Mouse (Mus musculus): ENCODE measurements around the gene Pdgfa. TPM values are rescaled to one million over a fixed set of nuclear protein-coding genes. Genes with fewer than 3 reads are reported as not detected.

Pdgfa gene
- 8.7 and 10.3 TPM in 2 replicates for polyA plus RNA-seq (2015; fragmentation: Nextera tagmentation; extraction: Ambion mirVana)

DNA sequence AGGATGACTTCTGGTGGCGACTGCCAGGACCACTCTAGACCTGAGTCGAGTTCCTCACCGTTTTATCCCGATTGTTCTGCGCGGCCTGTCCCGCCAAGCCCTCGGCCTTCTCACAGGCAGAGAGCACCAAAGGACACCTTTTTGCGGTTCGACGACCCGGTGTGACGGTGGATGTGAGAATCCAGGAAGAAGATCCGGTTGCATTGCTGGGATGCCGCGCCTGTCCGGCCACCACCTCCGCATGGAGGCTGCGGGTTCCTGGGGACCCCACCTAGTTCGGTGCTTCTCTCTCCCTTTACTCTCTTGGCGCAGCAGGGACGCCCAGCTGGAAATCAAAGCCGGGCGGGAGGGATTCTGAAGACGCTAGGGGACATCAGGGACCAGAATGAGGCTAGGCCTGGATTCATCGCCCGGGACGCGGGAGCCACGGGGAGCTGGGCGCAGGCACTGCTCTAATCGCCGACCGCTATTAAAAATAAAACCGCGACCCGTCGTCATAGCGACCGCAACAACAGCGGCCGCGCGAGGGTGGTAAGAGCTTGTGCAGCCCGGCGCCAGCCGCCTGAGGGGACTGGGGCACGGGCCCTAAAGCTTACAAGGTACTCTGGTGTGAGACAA is at the start of gene Pdgfa:
Pdgfa (minus strand) TSS at position 200 of the 618 bp plus-strand sequence.

Other genes starting within 250 kb of the Pdgfa start
- 0.97 and 1.1 TPM in 2 replicates for gene Fam20c, start 242.9 kb downstream of the Pdgfa start, polyA plus RNA-seq (2015; fragmentation: Nextera tagmentation; extraction: Ambion mirVana)
- not detected in 2 replicates for gene Gm5294, start 177.3 kb downstream of the Pdgfa start, polyA plus RNA-seq (2015; fragmentation: Nextera tagmentation; extraction: Ambion mirVana)
- gene Prkar1b, start 152.6 kb upstream of the Pdgfa start, polyA plus RNA-seq (2015; fragmentation: Nextera tagmentation; extraction: Ambion mirVana): 3.9 and 5.0 TPM in 2 replicates
- gene Dnaaf5, start 152.9 kb upstream of the Pdgfa start, polyA plus RNA-seq (2015; fragmentation: Nextera tagmentation; extraction: Ambion mirVana): 1.9 and 2.2 TPM in 2 replicates
- gene Sun1, start 203.3 kb upstream of the Pdgfa start, polyA plus RNA-seq (2015; fragmentation: Nextera tagmentation; extraction: Ambion mirVana): 23.6 and 26.7 TPM in 2 replicates

Measured in spleen, postnatal 0 days (tissue).